Mouse (Mus musculus) embryonic facial prominence, embryonic 11.5 days (tissue): ENCODE measurements around the gene Rnase9. TPM values are rescaled to one million over a fixed set of nuclear protein-coding genes. Genes with fewer than 3 reads are reported as not detected.
"Not testable (repeated sequence)": the region's sequence is repeated elsewhere in the genome, so short reads cannot be mapped to it uniquely, and the experiment has no call there.

ENCODE experiments used
- ATAC-seq: fragments of 200-750 bp; cut with Nextera tagmentation; replicated peaks from 2 replicates; pipeline ENCODE4 v1.8.0; 2017; ENCODE audit warnings: low read depth; ENCODE audit not compliant: insufficient number of reproducible peaks, low FRiP score, low TSS enrichment
- DNase-seq: peaks from one replicate; pipeline ENCODE4 v3.0.0-alpha.2; 2015; ENCODE audit warnings: low spot score
- H3K27ac ChIP-seq: fragments of 300-500 bp; sonication (generic); replicated peaks from 2 replicates; pipeline ENCODE4 v1.5.1; 2014; ENCODE audit warnings: mild to moderate bottlenecking, low read depth, low read length, control low read depth
- H3K27me3 ChIP-seq: fragments of 300-500 bp; sonication (generic); 2 replicates; pipeline ENCODE4 v1.6.1; 2014; ENCODE audit warnings: mild to moderate bottlenecking, low read length, moderate library complexity, mixed read lengths; ENCODE audit not compliant: control insufficient read depth, insufficient read depth
- H3K36me3 ChIP-seq: fragments of 300-500 bp; sonication (generic); replicated peaks from 2 replicates; pipeline ENCODE4 v1.6.1; 2014; ENCODE audit warnings: low read depth, mild to moderate bottlenecking, low read length, moderate library complexity, mixed read lengths; ENCODE audit not compliant: control insufficient read depth, insufficient read depth
- H3K4me1 ChIP-seq: fragments of 300-500 bp; sonication (generic); 2 replicates; pipeline ENCODE4 v1.6.1; 2014; ENCODE audit warnings: low read length, mixed read lengths; ENCODE audit not compliant: control insufficient read depth, insufficient read depth
- H3K4me2 ChIP-seq: fragments of 300-500 bp; sonication (generic); 2 replicates; pipeline ENCODE4 v1.6.1; 2014; ENCODE audit warnings: low read depth, mild to moderate bottlenecking, control low read depth, low read length, moderate library complexity
- H3K4me3 ChIP-seq: fragments of 300-500 bp; sonication (generic); 2 replicates; pipeline ENCODE4 v1.5.1; 2014; ENCODE audit warnings: low read depth, low read length, control low read depth
- H3K9ac ChIP-seq: fragments of 300-500 bp; sonication (generic); replicated peaks from 2 replicates; pipeline ENCODE4 v1.6.1; 2014; ENCODE audit warnings: mild to moderate bottlenecking, control low read depth, low read length
- H3K9me3 ChIP-seq: fragments of 300-500 bp; sonication (generic); replicated peaks from 2 replicates; pipeline ENCODE4 v1.6.1; 2016; ENCODE audit warnings: mild to moderate bottlenecking, low read length, inconsistent platforms, mixed read lengths; ENCODE audit not compliant: control insufficient read depth
- WGBS: fragments of 180-500 bp; shearing (Covaris S2); extraction: QIAGEN DNeasy Blood & Tissue Kit; methylation state at CpG from one replicate; pipeline ENCODE4 v1.1.7; 2014; 5-methylcytosine and 5-hydroxymethylcytosine counted together
- polyA plus RNA-seq: library from polyadenylated mRNA; unstranded; fragments of >200 nt; fragmentation: Nextera tagmentation; extraction: Ambion mirVana; gene quantifications from 2 replicates; pipeline ENCODE4 v1.2.1, GENCODE M21; 2014

Rnase9 gene
- polyA plus RNA-seq, 1 experiment from 2014 or later = not detected

GRCm38 (mm10) chr14:51035206-51035605 is 6.5 kb downstream of the Rnase9 start:
- H3K4me1 ChIP-seq = no peaks in the 10 kb centered on the region
- H3K27me3 ChIP-seq = no peaks in the 10 kb centered on the region
- H3K4me3 ChIP-seq = no peak overlapping the region
- 46% methylated on average over 1 of the region's 1 CpGs for WGBS
- no peak overlapping the region for H3K27ac ChIP-seq
- H3K9ac ChIP-seq = no peak overlapping the region
- DNase-seq = no peak
- H3K4me2 ChIP-seq = no peak overlapping the region
- no peaks in the 10 kb centered on the region for H3K36me3 ChIP-seq
- no peak for ATAC-seq
- no peaks in the 10 kb centered on the region for H3K9me3 ChIP-seq

GRCm38 (mm10) chr14:51027387-51028155 is 14.1 kb downstream of the Rnase9 start:
- no peak for ATAC-seq
- WGBS = 56% methylated on average over 3 of the region's 3 CpGs
- no peaks in the 10 kb centered on the region for H3K9me3 ChIP-seq
- H3K27me3 ChIP-seq = no peaks in the 10 kb centered on the region
- H3K36me3 ChIP-seq = no peaks in the 10 kb centered on the region
- H3K4me3 ChIP-seq = no peak overlapping the region
- no peak overlapping the region for H3K9ac ChIP-seq
- DNase-seq = no peak
- no peaks in the 10 kb centered on the region for H3K4me1 ChIP-seq
- H3K4me2 ChIP-seq = no peak overlapping the region
- H3K27ac ChIP-seq = no peak overlapping the region

GRCm38 (mm10) chr14:51026391-51027133 is 15.1 kb downstream of the Rnase9 start:
- no peak overlapping the region for H3K9ac ChIP-seq
- H3K36me3 ChIP-seq = no peaks in the 10 kb centered on the region
- ATAC-seq = no peak
- H3K4me3 ChIP-seq = no peak overlapping the region
- H3K4me2 ChIP-seq = no peak overlapping the region
- no peaks in the 10 kb centered on the region for H3K27me3 ChIP-seq
- 36% methylated on average over 5 of the region's 5 CpGs for WGBS
- no peaks in the 10 kb centered on the region for H3K4me1 ChIP-seq
- H3K9me3 ChIP-seq = no peaks in the 10 kb centered on the region
- peak; percentile 86 for DNase-seq
- no peak overlapping the region for H3K27ac ChIP-seq

- Histone ChIP-seq H3K9me3 (no peaks in the 10 kb centered on the region), H3K27me3 (no peaks in the 10 kb centered on the region), H3K4me1 (no peaks in the 10 kb centered on the region), H3K4me3 (no peak overlapping the region), H3K27ac (no peak overlapping the region), H3K36me3 (no peaks in the 10 kb centered on the region), H3K4me2 (no peak overlapping the region), H3K9ac (no peak overlapping the region)
- 85% methylated on average over 1 of the region's 1 CpGs for WGBS
- DNase-seq (no peak), ATAC-seq (no peak)
Observed at GRCm38 (mm10) chr14:51024820-51025219, 16.8 kb downstream of the Rnase9 start.

- H3K27ac ChIP-seq = no peak overlapping the region
- no peaks in the 10 kb centered on the region for H3K27me3 ChIP-seq
- no peak overlapping the region for H3K4me2 ChIP-seq
- H3K4me3 ChIP-seq = no peak overlapping the region
- no peaks in the 10 kb centered on the region for H3K9me3 ChIP-seq
- WGBS = 78% methylated on average over 4 of the region's 4 CpGs
- DNase-seq (no peak), ATAC-seq (no peak)
- H3K9ac ChIP-seq = no peak overlapping the region
- no peaks in the 10 kb centered on the region for H3K4me1 ChIP-seq
- no peaks in the 10 kb centered on the region for H3K36me3 ChIP-seq
Observed at GRCm38 (mm10) chr14:51023457-51023856, 18.2 kb downstream of the Rnase9 start.

- Histone ChIP-seq H3K4me2 (no peak overlapping the region), H3K27ac (no peak overlapping the region), H3K36me3 (no peaks in the 10 kb centered on the region), H3K4me3 (no peak overlapping the region), H3K4me1 (no peaks in the 10 kb centered on the region), H3K9ac (no peak overlapping the region), H3K27me3 (no peaks in the 10 kb centered on the region), H3K9me3 (no peaks in the 10 kb centered on the region)
- WGBS = 55% methylated on average over 3 of the region's 3 CpGs
- DNase-seq = no peak
- no peak for ATAC-seq
Observed at GRCm38 (mm10) chr14:51017256-51017655, 24.4 kb downstream of the Rnase9 start.

- H3K4me2 ChIP-seq = no peak overlapping the region
Observed at GRCm38 (mm10) chr14:51015780-51016179, 25.9 kb downstream of the Rnase9 start.

GRCm38 (mm10) chr14:51014724-51015123 is 26.9 kb downstream of the Rnase9 start:
- not testable (repeated sequence) for H3K9me3 ChIP-seq, H3K4me1 ChIP-seq, H3K4me3 ChIP-seq, H3K27me3 ChIP-seq, H3K9ac ChIP-seq, H3K4me2 ChIP-seq, ATAC-seq, H3K27ac ChIP-seq, H3K36me3 ChIP-seq, DNase-seq
- 78% methylated on average over 3 of the region's 3 CpGs for WGBS

More at GRCm38 (mm10) chr14:51015780-51016179, 25.9 kb downstream of the Rnase9 start:
- no peak overlapping the region for H3K27ac ChIP-seq
- H3K27me3 ChIP-seq = no peaks in the 10 kb centered on the region
- no peaks in the 10 kb centered on the region for H3K36me3 ChIP-seq
- DNase-seq (no peak), ATAC-seq (no peak)
- no peaks in the 10 kb centered on the region for H3K9me3 ChIP-seq
- H3K4me3 ChIP-seq = no peak overlapping the region
- no peaks in the 10 kb centered on the region for H3K4me1 ChIP-seq
- no peak overlapping the region for H3K9ac ChIP-seq
